Mouse (Mus musculus): ENCODE data around the gene Map1b. TPM values are rescaled to one million over a fixed set of nuclear protein-coding genes. Genes with fewer than 3 reads are reported as not detected.

Map1b gene
- polyA plus RNA-seq (2015; fragmentation: Nextera tagmentation; extraction: Ambion mirVana): 48.2 and 58.4 TPM in 2 replicates

- 0% methylated on average over 26 of the region's 32 CpGs for WGBS
- H3K4me2 ChIP-seq (replicated peaks; ENCODE audit: low read depth, low read length): peak within 1 kb of the TSS; percentile 96
- H3K9me3 ChIP-seq (ENCODE audit: low read length): no peaks in the 10 kb centered on the region
- H3K4me3 ChIP-seq (ENCODE audit: low read length): peak within 1 kb of the TSS; percentile 77
- H3K4me1 ChIP-seq (ENCODE audit: insufficient read depth, low read length): peaks cover 29% of the 10 kb centered on the region
- no peaks in the 10 kb centered on the region for H3K27me3 ChIP-seq (ENCODE audit: insufficient read depth, low read length)
- H3K27ac ChIP-seq (ENCODE audit: low read length): peak within 1 kb of the TSS; percentile 50; the same call in 1 of the 2 replicates
- H3K36me3 ChIP-seq (ENCODE audit: insufficient read depth, low read length): no peaks in the 10 kb centered on the region
- H3K9ac ChIP-seq (replicated peaks; ENCODE audit: low read length): peak within 1 kb of the TSS; percentile 77
- peak; percentile 84 for ATAC-seq (ENCODE audit: low FRiP score, low TSS enrichment)
Observed at GRCm38 (mm10) chr13:99516448-99516881, at the start of gene Map1b. Gene Map1b (minus strand): TSS chr13:99516540.

GRCm38 (mm10) chr13:99564346-99564745 lies 48.0 kb upstream of the Map1b start:
- H3K4me2 ChIP-seq (replicated peaks; ENCODE audit: low read depth, low read length): no peak overlapping the region
- no peaks in the 10 kb centered on the region for H3K27me3 ChIP-seq (ENCODE audit: insufficient read depth, low read length)
- no peaks in the 10 kb centered on the region for H3K4me1 ChIP-seq (ENCODE audit: insufficient read depth, low read length)
- no peak overlapping the region for H3K9ac ChIP-seq (replicated peaks; ENCODE audit: low read length)
- H3K36me3 ChIP-seq (ENCODE audit: insufficient read depth, low read length): no peaks in the 10 kb centered on the region
- H3K4me3 ChIP-seq (ENCODE audit: low read length): no peak overlapping the region
- WGBS: 21% methylated on average over 3 of the region's 3 CpGs
- H3K9me3 ChIP-seq (ENCODE audit: low read length): no peaks in the 10 kb centered on the region
- ATAC-seq (ENCODE audit: low FRiP score, low TSS enrichment): no peak
- H3K27ac ChIP-seq (ENCODE audit: low read length): no peak overlapping the region

GRCm38 (mm10) chr13:99563021-99563420 lies 46.7 kb upstream of the Map1b start:
- no peak overlapping the region for H3K9ac ChIP-seq (replicated peaks; ENCODE audit: low read length)
- no peak overlapping the region for H3K4me2 ChIP-seq (replicated peaks; ENCODE audit: low read depth, low read length)
- H3K4me3 ChIP-seq (ENCODE audit: low read length): no peak overlapping the region
- no peaks in the 10 kb centered on the region for H3K27me3 ChIP-seq (ENCODE audit: insufficient read depth, low read length)
- H3K36me3 ChIP-seq (ENCODE audit: insufficient read depth, low read length): no peaks in the 10 kb centered on the region
- H3K27ac ChIP-seq (ENCODE audit: low read length): no peak overlapping the region
- no peak for ATAC-seq (ENCODE audit: low FRiP score, low TSS enrichment)
- H3K4me1 ChIP-seq (ENCODE audit: insufficient read depth, low read length): no peaks in the 10 kb centered on the region
- WGBS: 65% methylated on average over 3 of the region's 3 CpGs
- no peaks in the 10 kb centered on the region for H3K9me3 ChIP-seq (ENCODE audit: low read length)

- Histone ChIP-seq H3K4me2 (replicated peaks; ENCODE audit: low read depth, low read length) (no peak overlapping the region), H3K4me3 (ENCODE audit: low read length) (no peak overlapping the region), H3K36me3 (ENCODE audit: insufficient read depth, low read length) (no peaks in the 10 kb centered on the region), H3K27ac (ENCODE audit: low read length) (no peak overlapping the region), H3K27me3 (ENCODE audit: insufficient read depth, low read length) (no peaks in the 10 kb centered on the region), H3K9me3 (ENCODE audit: low read length) (no peaks in the 10 kb centered on the region), H3K4me1 (ENCODE audit: insufficient read depth, low read length) (no peaks in the 10 kb centered on the region), H3K9ac (replicated peaks; ENCODE audit: low read length) (no peak overlapping the region)
- WGBS: 44% methylated on average over 10 of the region's 10 CpGs
- ATAC-seq (ENCODE audit: low FRiP score, low TSS enrichment): no peak
Observed at GRCm38 (mm10) chr13:99561843-99562550, 45.7 kb upstream of the Map1b start.

- Histone ChIP-seq H3K4me2 (replicated peaks; ENCODE audit: low read depth, low read length) (no peak overlapping the region), H3K27me3 (ENCODE audit: insufficient read depth, low read length) (no peaks in the 10 kb centered on the region), H3K9me3 (ENCODE audit: low read length) (no peaks in the 10 kb centered on the region), H3K27ac (ENCODE audit: low read length) (0 out of 2 replicates have a peak overlapping the region, but pooled peaks have one; percentile 29), H3K36me3 (ENCODE audit: insufficient read depth, low read length) (no peaks in the 10 kb centered on the region), H3K9ac (replicated peaks; ENCODE audit: low read length) (no peak overlapping the region), H3K4me3 (ENCODE audit: low read length) (no peak overlapping the region), H3K4me1 (ENCODE audit: insufficient read depth, low read length) (no peaks in the 10 kb centered on the region)
- ATAC-seq (ENCODE audit: low FRiP score, low TSS enrichment): no peak
- WGBS: 53% methylated on average over 12 of the region's 13 CpGs
Observed at GRCm38 (mm10) chr13:99560674-99561639, 44.6 kb upstream of the Map1b start.

- H3K27ac ChIP-seq (ENCODE audit: low read length): no peak overlapping the region
Observed at GRCm38 (mm10) chr13:99558216-99558906, 42.0 kb upstream of the Map1b start.

GRCm38 (mm10) chr13:99557813-99558212 lies 41.5 kb upstream of the Map1b start:
- 66% methylated on average over 15 of the region's 15 CpGs for WGBS
- no peak for ATAC-seq (ENCODE audit: low FRiP score, low TSS enrichment)
- no peak overlapping the region for H3K4me2 ChIP-seq (replicated peaks; ENCODE audit: low read depth, low read length)
- H3K4me1 ChIP-seq (ENCODE audit: insufficient read depth, low read length): no peaks in the 10 kb centered on the region
- no peak overlapping the region for H3K4me3 ChIP-seq (ENCODE audit: low read length)
- H3K9me3 ChIP-seq (ENCODE audit: low read length): no peaks in the 10 kb centered on the region
- no peak overlapping the region for H3K27ac ChIP-seq (ENCODE audit: low read length)
- no peaks in the 10 kb centered on the region for H3K36me3 ChIP-seq (ENCODE audit: insufficient read depth, low read length)
- no peak overlapping the region for H3K9ac ChIP-seq (replicated peaks; ENCODE audit: low read length)
- H3K27me3 ChIP-seq (ENCODE audit: insufficient read depth, low read length): no peaks in the 10 kb centered on the region

More at GRCm38 (mm10) chr13:99558216-99558906, 42.0 kb upstream of the Map1b start:
- no peaks in the 10 kb centered on the region for H3K4me1 ChIP-seq (ENCODE audit: insufficient read depth, low read length)
- ATAC-seq (ENCODE audit: low FRiP score, low TSS enrichment): no peak
- H3K4me3 ChIP-seq (ENCODE audit: low read length): no peak overlapping the region
- no peaks in the 10 kb centered on the region for H3K27me3 ChIP-seq (ENCODE audit: insufficient read depth, low read length)
- no peaks in the 10 kb centered on the region for H3K36me3 ChIP-seq (ENCODE audit: insufficient read depth, low read length)
- H3K4me2 ChIP-seq (replicated peaks; ENCODE audit: low read depth, low read length): no peak overlapping the region
- 69% methylated on average over 12 of the region's 12 CpGs for WGBS
- H3K9me3 ChIP-seq (ENCODE audit: low read length): no peaks in the 10 kb centered on the region
- no peak overlapping the region for H3K9ac ChIP-seq (replicated peaks; ENCODE audit: low read length)

GRCm38 (mm10) chr13:99557331-99557730 lies 41.0 kb upstream of the Map1b start:
- H3K4me3 ChIP-seq (ENCODE audit: low read length): no peak overlapping the region
- no peaks in the 10 kb centered on the region for H3K27me3 ChIP-seq (ENCODE audit: insufficient read depth, low read length)
- no peak for ATAC-seq (ENCODE audit: low FRiP score, low TSS enrichment)
- no peaks in the 10 kb centered on the region for H3K4me1 ChIP-seq (ENCODE audit: insufficient read depth, low read length)
- H3K27ac ChIP-seq (ENCODE audit: low read length): no peak overlapping the region
- no peaks in the 10 kb centered on the region for H3K36me3 ChIP-seq (ENCODE audit: insufficient read depth, low read length)
- no peaks in the 10 kb centered on the region for H3K9me3 ChIP-seq (ENCODE audit: low read length)
- no peak overlapping the region for H3K9ac ChIP-seq (replicated peaks; ENCODE audit: low read length)
- H3K4me2 ChIP-seq (replicated peaks; ENCODE audit: low read depth, low read length): no peak overlapping the region
- 81% methylated on average over 5 of the region's 5 CpGs for WGBS

- no peak overlapping the region for H3K9ac ChIP-seq (replicated peaks; ENCODE audit: low read length)
- no peak overlapping the region for H3K27ac ChIP-seq (ENCODE audit: low read length)
- H3K27me3 ChIP-seq (ENCODE audit: insufficient read depth, low read length): no peaks in the 10 kb centered on the region
- WGBS: 69% methylated on average over 8 of the region's 8 CpGs
- ATAC-seq (ENCODE audit: low FRiP score, low TSS enrichment): no peak
- no peak overlapping the region for H3K4me2 ChIP-seq (replicated peaks; ENCODE audit: low read depth, low read length)
- peaks cover 3% of the 10 kb centered on the region; the same call in 1 of the 2 replicates for H3K4me1 ChIP-seq (ENCODE audit: insufficient read depth, low read length)
- H3K36me3 ChIP-seq (ENCODE audit: insufficient read depth, low read length): no peaks in the 10 kb centered on the region
- no peaks in the 10 kb centered on the region for H3K9me3 ChIP-seq (ENCODE audit: low read length)
- no peak overlapping the region for H3K4me3 ChIP-seq (ENCODE audit: low read length)
Observed at GRCm38 (mm10) chr13:99554960-99555359, 38.6 kb upstream of the Map1b start.
